In genomic region chr19:55390323-55390722, GRCm38 (mm10) we compare ENCODE assay signal across 15 mouse cellular contexts.
"Had no signal": no experiment of that assay in that cellular context is flagged by ENCODE, and none has a peak within 500 bp of the region (broad histone marks: within the 10 kb centered on the region; RNA-seq: fewer than 3 reads in every experiment).

No protein-coding gene starts in this region.

- H3K9ac ChIP-seq: liver, embryonic 12.5 days; lung, embryonic 15.5 days; neural tube, embryonic 12.5 days had no signal

- H3K4me1 ChIP-seq: liver, embryonic 12.5 days; lung, embryonic 15.5 days; megakaryocyte, embryonic 14.5 days had no signal

- H3K36me3 ChIP-seq: lung, embryonic 15.5 days; neural tube, embryonic 12.5 days had no signal

- H3K4me3 ChIP-seq: layer of hippocampus, adult 2 months; liver, embryonic 12.5 days; lung, embryonic 15.5 days; megakaryocyte, embryonic 14.5 days; neural tube, embryonic 12.5 days had no signal

- H3K9me3 ChIP-seq: liver, embryonic 12.5 days; lung, embryonic 15.5 days; megakaryocyte, embryonic 14.5 days; neural tube, embryonic 12.5 days had no signal

- DNase-seq: kidney, adult 9 months; kidney, postnatal 10 days; kidney, postnatal 4 days; left cerebral cortex, postnatal 4 days; lung, postnatal 14 days; right cerebral cortex, postnatal 25 days; thymus, postnatal 36 days had no signal

- H3K27ac ChIP-seq: layer of hippocampus, adult 2 months; liver, embryonic 12.5 days; lung, embryonic 15.5 days; macrophage; neural tube, embryonic 12.5 days had no signal

- ATAC-seq: inflammation-experienced regulatory T-cells, adult 6 months; intestine, postnatal 0 days; liver, embryonic 12.5 days had no signal

- H3K27me3 ChIP-seq: liver, embryonic 12.5 days; lung, embryonic 15.5 days; megakaryocyte, embryonic 14.5 days; neural tube, embryonic 12.5 days had no signal

- H3K4me2 ChIP-seq: liver, embryonic 12.5 days; lung, embryonic 15.5 days; neural tube, embryonic 12.5 days had no signal
